Comparison of ENCODE assay signal across 22 mouse cellular contexts in the genomic region with DNA sequence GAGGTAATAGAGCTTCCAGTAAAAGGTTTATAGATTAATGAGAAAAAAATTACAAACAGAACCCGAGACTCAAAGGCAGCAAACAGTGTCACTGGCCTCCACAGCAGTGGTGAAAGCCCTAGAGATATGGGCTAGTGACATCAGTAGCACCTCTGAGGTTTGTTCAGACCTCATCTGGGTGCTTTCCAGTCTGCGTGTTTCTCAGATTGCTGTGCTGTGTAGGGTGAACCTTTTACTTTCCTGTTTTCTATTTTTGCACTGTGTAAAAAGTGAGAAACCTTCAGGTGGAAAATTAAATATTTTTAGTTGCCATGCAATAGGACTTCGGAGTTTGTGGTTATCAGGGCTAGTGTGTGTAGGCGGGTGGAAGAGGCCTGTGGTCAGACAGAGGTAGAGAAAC.
DNase-seq lines count a peak whose midpoint lies in the region; ATAC-seq and TF ChIP-seq lines count a peak whose summit lies in the region.
"Had no signal": no experiment of that assay in that cellular context is flagged by ENCODE, and none has a peak within 500 bp of the region (broad histone marks: within the 10 kb centered on the region; RNA-seq: fewer than 3 reads in every experiment).

No protein-coding gene starts in this region.

- H3K4me2 ChIP-seq in midbrain, embryonic 11.5 days, result no peak overlapping the region
- H3K4me2 ChIP-seq in midbrain, postnatal 0 days (ENCODE audit: low read depth, low read length, poor library complexity, severe bottlenecking), result no peak overlapping the region
- H3K4me2 ChIP-seq in CH12.LX (ENCODE audit: insufficient read depth, low read depth, poor library complexity, severe bottlenecking), result no peak overlapping the region
- peak overlapping the region; percentile 63 for H3K4me2 ChIP-seq in myocyte (ENCODE audit: low read depth)
- H3K4me2 ChIP-seq in kidney, embryonic 14.5 days (replicated peaks; ENCODE audit: low read depth, low read length), result no peak overlapping the region
- H3K4me2 ChIP-seq: embryonic facial prominence, embryonic 15.5 days; forebrain, embryonic 15.5 days; heart, embryonic 11.5 days; heart, embryonic 15.5 days; hindbrain, embryonic 13.5 days had no signal

- no peaks in the 10 kb centered on the region for H3K9me3 ChIP-seq in midbrain, embryonic 11.5 days (ENCODE audit: control insufficient read depth, low read length)
- H3K9me3 ChIP-seq in midbrain, postnatal 0 days (ENCODE audit: low read length), result no peaks in the 10 kb centered on the region
- peaks cover 30% of the 10 kb centered on the region for H3K9me3 ChIP-seq in CH12.LX (replicated peaks; ENCODE audit: low read length)
- peaks cover 8% of the 10 kb centered on the region for H3K9me3 ChIP-seq in kidney, embryonic 14.5 days (ENCODE audit: control insufficient read depth, low read length)

- dilution Hi-C loops in CH12.LX (cut with MboI; ENCODE audit: extremely low pct_ligation_motif_present, extremely low pct_unique_long_range_greater_than_20kb, low sequenced_read_pairs), result no loop called here

- TF ChIP-seq POLR2A in CH12.LX (IDR thresholded peaks at IDR 0.05; ENCODE audit: low read depth, low read length) (no peak), myocyte (IDR thresholded peaks at IDR 0.05; ENCODE audit: insufficient read length, low read depth) (no peak)

- H3K36me3 ChIP-seq in midbrain, embryonic 11.5 days (ENCODE audit: control insufficient read depth, insufficient read depth, low read length), result no peaks in the 10 kb centered on the region
- H3K36me3 ChIP-seq in midbrain, postnatal 0 days (ENCODE audit: insufficient read depth, low read length), result no peaks in the 10 kb centered on the region
- H3K36me3 ChIP-seq in CH12.LX (replicated peaks in 1 of 2; ENCODE audit: control insufficient read depth in 1 of 2, insufficient read depth in 1 of 2, low read length in 1 of 2), result no peaks in the 10 kb centered on the region
- no peaks in the 10 kb centered on the region for H3K36me3 ChIP-seq in myocyte (ENCODE audit: control insufficient read depth, insufficient read depth)
- no peaks in the 10 kb centered on the region for H3K36me3 ChIP-seq in kidney, embryonic 14.5 days (ENCODE audit: control insufficient read depth, insufficient read depth, low read length)
- H3K36me3 ChIP-seq: embryonic facial prominence, embryonic 15.5 days; forebrain, embryonic 15.5 days; heart, embryonic 15.5 days; hindbrain, embryonic 13.5 days had no signal

- H3K27ac ChIP-seq in midbrain, embryonic 11.5 days (ENCODE audit: low read depth, low read length), result no peak overlapping the region
- no peak overlapping the region for H3K27ac ChIP-seq in midbrain, postnatal 0 days (ENCODE audit: low read depth, low read length)
- H3K27ac ChIP-seq in CH12.LX (ENCODE audit: insufficient read depth, low read depth), result no peak overlapping the region
- no peak overlapping the region for H3K27ac ChIP-seq in kidney, embryonic 14.5 days (ENCODE audit: low read depth, low read length)
- H3K27ac ChIP-seq: embryonic facial prominence, embryonic 15.5 days; forebrain, embryonic 15.5 days; heart, adult 2 months; heart, embryonic 15.5 days; hindbrain, embryonic 13.5 days; hindbrain, postnatal 0 days had no signal

- no peaks in the 10 kb centered on the region for H3K27me3 ChIP-seq in midbrain, embryonic 11.5 days (ENCODE audit: control insufficient read depth, insufficient read depth, low read length)
- no peaks in the 10 kb centered on the region for H3K27me3 ChIP-seq in midbrain, postnatal 0 days (ENCODE audit: insufficient read depth, low read length)
- H3K27me3 ChIP-seq in CH12.LX (replicated peaks), result no peaks in the 10 kb centered on the region
- no peaks in the 10 kb centered on the region for H3K27me3 ChIP-seq in myocyte (ENCODE audit: control insufficient read depth, insufficient read depth, insufficient read length)
- no peaks in the 10 kb centered on the region for H3K27me3 ChIP-seq in kidney, embryonic 14.5 days (ENCODE audit: control insufficient read depth, insufficient read depth, low read length)
- H3K27me3 ChIP-seq: embryonic facial prominence, embryonic 15.5 days; forebrain, embryonic 15.5 days; heart, embryonic 15.5 days; hindbrain, embryonic 13.5 days had no signal

- WGBS in midbrain, embryonic 11.5 days, result 91% methylated on average over 4 of the region's 4 CpGs
- WGBS in midbrain, postnatal 0 days, result 88% methylated on average over 4 of the region's 4 CpGs
- 77% methylated on average over 4 of the region's 4 CpGs for WGBS in kidney, embryonic 14.5 days

- TF ChIP-seq EP300 in CH12.LX (IDR thresholded peaks at IDR 0.05; ENCODE audit: low read length), result peak; percentile 49; the same call in 1 of the 2 replicates

- DNase-seq in midbrain, embryonic 11.5 days (ENCODE audit: low spot score, missing footprints), result peak; percentile 69
- no peak for DNase-seq in midbrain, postnatal 0 days (ENCODE audit: low spot score)
- peak; percentile 60 for DNase-seq in CH12.LX (ENCODE audit: extremely low read depth)
- no peak for DNase-seq in kidney, adult 8-10 months
- no peak for DNase-seq in retina, postnatal 1 day
- DNase-seq: adrenal gland, adult 8-10 months; cerebellum, adult 11 months; cerebellum, adult 8-10 months; cerebellum, postnatal 14 days; embryo, embryonic 11 days; gastrocnemius, postnatal 14 days; heart, adult 2 months; heart, postnatal 14 days had no signal

- TF ChIP-seq RAD21 in CH12.LX (IDR thresholded peaks at IDR 0.05; ENCODE audit: low read depth, low read length), result no peak

- TF ChIP-seq CTCF in midbrain, postnatal 0 days (IDR thresholded peaks at IDR 0.05), result no peak
- TF ChIP-seq CTCF in CH12.LX (conservative IDR thresholded peaks at IDR 0.05 in 1 of 2, IDR thresholded peaks at IDR 0.05 in 1 of 2; ENCODE audit: low read depth in 2 of 2, low read length in 2 of 2), result no peak

- H3K9ac ChIP-seq in midbrain, embryonic 11.5 days (ENCODE audit: low read length), result no peak overlapping the region
- no peak overlapping the region for H3K9ac ChIP-seq in midbrain, postnatal 0 days (replicated peaks; ENCODE audit: low read length, poor library complexity, severe bottlenecking)
- no peak overlapping the region for H3K9ac ChIP-seq in CH12.LX (ENCODE audit: insufficient read depth, low read depth)
- H3K9ac ChIP-seq in kidney, embryonic 14.5 days (ENCODE audit: low read depth, low read length), result no peak overlapping the region
- H3K9ac ChIP-seq: embryonic facial prominence, embryonic 15.5 days; forebrain, embryonic 15.5 days; heart, embryonic 15.5 days; hindbrain, embryonic 13.5 days had no signal

- H3K4me1 ChIP-seq in midbrain, embryonic 11.5 days (ENCODE audit: control insufficient read depth, insufficient read depth, low read length), result no peaks in the 10 kb centered on the region
- H3K4me1 ChIP-seq in midbrain, postnatal 0 days (ENCODE audit: insufficient read depth, low read length), result no peaks in the 10 kb centered on the region
- H3K4me1 ChIP-seq in CH12.LX (ENCODE audit: control insufficient read depth in 1 of 2, insufficient read depth in 2 of 2), result peaks cover 0 to 4% of the 10 kb centered on the region in 2 experiments; a peak in 1 of 4 replicates
- H3K4me1 ChIP-seq in kidney, embryonic 14.5 days (ENCODE audit: control insufficient read depth, insufficient read depth, low read length), result no peaks in the 10 kb centered on the region
- H3K4me1 ChIP-seq: embryonic facial prominence, embryonic 15.5 days; forebrain, embryonic 15.5 days; heart, embryonic 15.5 days; hindbrain, embryonic 13.5 days had no signal

- H3K79me2 ChIP-seq in CH12.LX (replicated peaks; ENCODE audit: control insufficient read depth, extremely low read depth, insufficient read depth, poor library complexity, severe bottlenecking) (no peaks in the 10 kb centered on the region), myocyte (ENCODE audit: control insufficient read depth, insufficient read depth) (no peaks in the 10 kb centered on the region)

- H3ac ChIP-seq in myocyte (ENCODE audit: control insufficient read depth, insufficient read length), result no peak overlapping the region

- no peak for ATAC-seq in midbrain, embryonic 11.5 days (ENCODE audit: low FRiP score)
- ATAC-seq in midbrain, postnatal 0 days (ENCODE audit: low FRiP score), result no peak
- ATAC-seq in kidney, embryonic 14.5 days (ENCODE audit: low FRiP score, low TSS enrichment), result no peak
- ATAC-seq: forebrain, embryonic 15.5 days; hindbrain, postnatal 0 days had no signal

- H3K4me3 ChIP-seq in midbrain, embryonic 11.5 days (ENCODE audit: low read depth, low read length), result no peak overlapping the region
- H3K4me3 ChIP-seq in midbrain, postnatal 0 days (ENCODE audit: low read depth, low read length), result no peak overlapping the region
- no peak overlapping the region for H3K4me3 ChIP-seq in CH12.LX (replicated peaks in 1 of 3; ENCODE audit: low read depth in 2 of 3, low read length in 2 of 3, poor library complexity in 1 of 3)
- no peak overlapping the region for H3K4me3 ChIP-seq in myocyte
- no peak overlapping the region for H3K4me3 ChIP-seq in kidney, embryonic 14.5 days (ENCODE audit: low read length)
- H3K4me3 ChIP-seq: embryonic facial prominence, embryonic 15.5 days; erythroblast, embryonic 14.5 days; forebrain, embryonic 15.5 days; heart, adult 2 months; heart, embryonic 15.5 days; hindbrain, embryonic 13.5 days had no signal

- in situ Hi-C loops in CH12.LX (cut with MboI; ENCODE audit: low pct_ligation_motif_present, low pct_unique_long_range_greater_than_20kb, low sequenced_read_pairs), result no loop called here

TF ChIP-seq in CH12.LX, 34 proteins besides CTCF, POLR2A, EP300 and RAD21 (continues in another document):
- no peak for TF ChIP-seq ZC3H11A (IDR thresholded peaks at IDR 0.05; ENCODE audit: low read depth, low read length)
- TF ChIP-seq MAFK (IDR thresholded peaks at IDR 0.05; ENCODE audit: insufficient replicate concordance, low read length), result 0 out of 2 replicates have a peak, but pooled peaks have one; percentile 10
- no peak for TF ChIP-seq MAX (IDR thresholded peaks at IDR 0.05; ENCODE audit: low read length)
- no peak for TF ChIP-seq JUN (IDR thresholded peaks at IDR 0.05; ENCODE audit: insufficient read depth, low read depth, low read length)
- no peak for TF ChIP-seq E2F4 (IDR thresholded peaks at IDR 0.05; ENCODE audit: insufficient replicate concordance, low read depth, low read length)
- TF ChIP-seq KAT2A (IDR thresholded peaks at IDR 0.05; ENCODE audit: insufficient replicate concordance, low read length), result no peak
- peak; percentile 54 for TF ChIP-seq ETS1 (conservative IDR thresholded peaks at IDR 0.05; ENCODE audit: low read depth, low read length)

TF ChIP-seq in myocyte, 11 proteins besides CTCF, POLR2A, EP300 and RAD21 (continues in another document):
- TF ChIP-seq E2F4 (IDR thresholded peaks at IDR 0.05; ENCODE audit: insufficient read depth), result no peak
- no peak for TF ChIP-seq CEBPB (IDR thresholded peaks at IDR 0.05; ENCODE audit: insufficient read depth, poor library complexity, severe bottlenecking)
- TF ChIP-seq POLR2AphosphoS2 (IDR thresholded peaks at IDR 0.05; ENCODE audit: insufficient read length, low read depth), result no peak
- no peak for TF ChIP-seq TCF3 (IDR thresholded peaks at IDR 0.05; ENCODE audit: insufficient read length, low read depth)
- no peak for TF ChIP-seq MAX (IDR thresholded peaks at IDR 0.05; ENCODE audit: low read depth)
- no peak for TF ChIP-seq SRF (IDR thresholded peaks at IDR 0.05; ENCODE audit: control insufficient read depth, insufficient read length, low read depth)
- TF ChIP-seq REST (IDR thresholded peaks at IDR 0.05; ENCODE audit: insufficient read depth, insufficient read length), result no peak

Comparison
In these comparisons a context has a peak if more than half of its experiments do, and no peak if none do; other contexts are left out.
1. DNase-seq: peak in midbrain, embryonic 11.5 days (single experiment) and CH12.LX (single experiment); none in midbrain, postnatal 0 days (single experiment), kidney, adult 8-10 months (0 of 2) and retina, postnatal 1 day (single experiment).